Mouse (Mus musculus): ENCODE measurements around the gene Gm9049.
"Not testable (repeated sequence)": the region's sequence is repeated elsewhere in the genome, so short reads cannot be mapped to it uniquely, and the experiment has no call there.

DNA sequence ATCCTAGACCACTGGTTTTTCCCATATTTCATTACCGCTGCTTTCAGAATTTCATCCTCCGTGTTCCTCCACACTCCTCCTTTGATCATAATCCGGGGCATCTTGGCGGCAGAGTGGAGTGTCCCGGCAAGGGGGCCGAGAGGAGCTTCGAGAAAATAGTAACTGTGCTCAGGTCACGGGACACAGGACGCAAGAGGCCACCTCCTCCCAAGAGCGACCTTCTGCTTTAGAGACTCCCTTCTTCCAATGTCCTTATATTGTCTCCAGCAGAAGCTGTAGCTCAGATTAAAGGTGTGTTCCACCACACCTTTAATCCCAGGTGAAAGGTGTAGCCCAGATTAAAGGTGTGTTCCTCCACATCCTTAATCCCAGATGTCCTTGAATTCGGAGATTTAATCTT lies 27.0 kb downstream of the Gm9049 start, which contains the start of gene Gm9040:
- TF ChIP-seq POLR2A (IDR thresholded peaks at IDR 0.05; ENCODE audit: borderline replicate concordance, insufficient read depth, low read length); CTCF (IDR thresholded peaks at IDR 0.05; ENCODE audit: borderline replicate concordance, insufficient read depth, low read depth, low read length): not testable (repeated sequence)
